Mouse (Mus musculus): ENCODE data around the gene Egfl6. TPM values are rescaled to one million over a fixed set of nuclear protein-coding genes. Genes with fewer than 3 reads are reported as not detected.

Egfl6 gene
- polyA plus RNA-seq, 1 experiment = 0.30 TPM

DNA sequence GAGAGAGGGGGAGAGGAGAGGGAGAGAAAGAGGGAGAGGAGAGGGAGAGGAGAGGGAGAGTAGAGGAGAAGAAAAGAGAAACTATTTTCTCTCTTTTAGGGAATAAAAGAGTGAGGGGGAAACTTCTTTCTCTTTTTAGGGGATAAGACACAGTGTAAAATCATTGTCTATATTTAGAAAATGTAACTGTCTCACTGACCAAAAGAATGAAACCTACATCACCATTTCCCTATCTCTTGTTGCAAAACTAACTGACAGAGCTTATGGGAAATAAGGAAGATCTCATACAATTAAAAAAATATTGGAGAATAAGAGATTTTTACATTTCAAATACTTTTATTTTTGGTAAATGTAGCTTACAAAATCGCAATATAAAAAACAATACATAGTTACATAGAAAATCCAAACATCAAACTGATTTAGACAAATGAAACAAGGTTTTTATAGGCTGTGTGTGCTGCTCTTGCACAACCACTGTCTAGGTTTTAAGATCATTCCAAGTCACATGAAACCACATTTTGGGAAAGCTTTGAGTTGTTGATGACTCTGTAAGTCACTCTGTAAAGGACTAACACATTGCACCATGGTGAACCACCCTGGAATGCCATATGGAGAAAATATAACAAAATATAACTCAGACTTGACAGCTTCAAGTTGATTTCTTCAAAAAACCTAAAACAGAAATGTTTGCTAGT lies 85.9 kb downstream of the Egfl6 start:
- no peaks in the 10 kb centered on the region for H3K27me3 ChIP-seq (ENCODE audit: control insufficient read depth, insufficient read depth, low read length, poor library complexity, severe bottlenecking)
- H3K36me3 ChIP-seq (ENCODE audit: control insufficient read depth, insufficient read depth, low read length, poor library complexity, severe bottlenecking) = peaks cover 2% of the 10 kb centered on the region; the same call in 1 of the 2 replicates
- no peaks in the 10 kb centered on the region for H3K4me1 ChIP-seq (ENCODE audit: control insufficient read depth, insufficient read depth, low read length)
- H3K4me3 ChIP-seq (ENCODE audit: low read depth, low read length) = no peak overlapping the region
- H3K9me3 ChIP-seq (replicated peaks; ENCODE audit: control insufficient read depth, insufficient read depth, low read length, poor library complexity, severe bottlenecking) = no peaks in the 10 kb centered on the region
- H3K9ac ChIP-seq (ENCODE audit: low read depth, poor library complexity, severe bottlenecking) = no peak overlapping the region
- TF ChIP-seq CTCF (IDR thresholded peaks at IDR 0.05; ENCODE audit: low read depth, low read length) (no peak), EP300 (IDR thresholded peaks at IDR 0.05; ENCODE audit: insufficient read depth, low read depth, low read length) (no peak), POLR2A (IDR thresholded peaks at IDR 0.05; ENCODE audit: insufficient read depth, low read length) (no peak)
- no peak overlapping the region for H3K27ac ChIP-seq (ENCODE audit: insufficient read depth, low read length)

DNA sequence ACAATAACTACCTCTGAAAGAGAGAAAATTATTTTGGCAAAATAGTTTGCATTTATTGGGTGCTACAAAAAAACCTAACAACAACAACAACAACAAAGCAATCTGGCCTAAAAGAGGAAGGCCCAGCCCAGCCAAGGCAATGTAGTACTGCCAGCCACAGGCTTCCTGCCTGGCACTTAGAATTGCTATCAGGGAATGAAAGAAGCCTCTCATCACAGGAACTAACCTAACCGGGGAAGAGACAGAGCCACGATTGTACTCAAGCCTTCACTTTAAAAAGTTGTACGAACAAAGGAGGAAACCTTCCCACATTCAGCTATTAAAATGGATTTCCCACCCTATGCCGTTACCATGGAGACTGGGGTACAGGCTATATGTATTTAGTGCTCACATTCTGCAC lies 87.7 kb downstream of the Egfl6 start:
- Histone ChIP-seq H3K4me1 (ENCODE audit: control insufficient read depth, insufficient read depth, low read length) (no peaks in the 10 kb centered on the region), H3K27me3 (ENCODE audit: control insufficient read depth, insufficient read depth, low read length, poor library complexity, severe bottlenecking) (no peaks in the 10 kb centered on the region), H3K9ac (ENCODE audit: low read depth, poor library complexity, severe bottlenecking) (no peak overlapping the region), H3K27ac (ENCODE audit: insufficient read depth, low read length) (no peak overlapping the region), H3K9me3 (replicated peaks; ENCODE audit: control insufficient read depth, insufficient read depth, low read length, poor library complexity, severe bottlenecking) (no peaks in the 10 kb centered on the region), H3K4me3 (ENCODE audit: low read depth, low read length) (no peak overlapping the region), H3K36me3 (ENCODE audit: control insufficient read depth, insufficient read depth, low read length, poor library complexity, severe bottlenecking) (no peaks in the 10 kb centered on the region)
- TF ChIP-seq EP300 (IDR thresholded peaks at IDR 0.05; ENCODE audit: insufficient read depth, low read depth, low read length) = no peak
- TF ChIP-seq POLR2A (IDR thresholded peaks at IDR 0.05; ENCODE audit: insufficient read depth, low read length) = no peak
- no peak for TF ChIP-seq CTCF (IDR thresholded peaks at IDR 0.05; ENCODE audit: low read depth, low read length)

DNA sequence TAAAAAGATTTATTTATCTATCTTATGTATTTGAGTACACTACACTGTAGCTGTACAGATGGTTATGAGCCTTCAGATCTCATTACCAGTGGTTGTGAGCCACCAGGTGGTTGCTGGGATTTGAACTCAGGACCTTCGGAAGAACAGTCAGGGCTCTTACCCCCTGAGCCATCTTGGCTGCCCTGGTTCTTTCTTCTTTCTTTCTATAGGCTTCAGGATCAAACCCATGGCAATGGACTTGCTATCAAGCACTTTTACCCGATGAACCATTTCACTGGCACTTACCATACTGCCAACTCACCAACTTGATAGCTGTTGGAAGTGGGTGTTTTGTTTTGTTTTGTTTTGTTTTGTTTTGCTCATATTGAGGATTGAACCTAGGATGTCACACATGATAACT lies 90.5 kb downstream of the Egfl6 start:
- no peak for TF ChIP-seq EP300 (IDR thresholded peaks at IDR 0.05; ENCODE audit: insufficient read depth, low read depth, low read length)
- TF ChIP-seq CTCF (IDR thresholded peaks at IDR 0.05; ENCODE audit: low read depth, low read length) = no peak
- no peak for TF ChIP-seq POLR2A (IDR thresholded peaks at IDR 0.05; ENCODE audit: insufficient read depth, low read length)
- Histone ChIP-seq H3K36me3 (ENCODE audit: control insufficient read depth, insufficient read depth, low read length, poor library complexity, severe bottlenecking) (no peaks in the 10 kb centered on the region), H3K27me3 (ENCODE audit: control insufficient read depth, insufficient read depth, low read length, poor library complexity, severe bottlenecking) (no peaks in the 10 kb centered on the region), H3K9ac (ENCODE audit: low read depth, poor library complexity, severe bottlenecking) (no peak overlapping the region), H3K27ac (ENCODE audit: insufficient read depth, low read length) (no peak overlapping the region), H3K9me3 (replicated peaks; ENCODE audit: control insufficient read depth, insufficient read depth, low read length, poor library complexity, severe bottlenecking) (no peaks in the 10 kb centered on the region), H3K4me3 (ENCODE audit: low read depth, low read length) (no peak overlapping the region), H3K4me1 (ENCODE audit: control insufficient read depth, insufficient read depth, low read length) (no peaks in the 10 kb centered on the region)

DNA sequence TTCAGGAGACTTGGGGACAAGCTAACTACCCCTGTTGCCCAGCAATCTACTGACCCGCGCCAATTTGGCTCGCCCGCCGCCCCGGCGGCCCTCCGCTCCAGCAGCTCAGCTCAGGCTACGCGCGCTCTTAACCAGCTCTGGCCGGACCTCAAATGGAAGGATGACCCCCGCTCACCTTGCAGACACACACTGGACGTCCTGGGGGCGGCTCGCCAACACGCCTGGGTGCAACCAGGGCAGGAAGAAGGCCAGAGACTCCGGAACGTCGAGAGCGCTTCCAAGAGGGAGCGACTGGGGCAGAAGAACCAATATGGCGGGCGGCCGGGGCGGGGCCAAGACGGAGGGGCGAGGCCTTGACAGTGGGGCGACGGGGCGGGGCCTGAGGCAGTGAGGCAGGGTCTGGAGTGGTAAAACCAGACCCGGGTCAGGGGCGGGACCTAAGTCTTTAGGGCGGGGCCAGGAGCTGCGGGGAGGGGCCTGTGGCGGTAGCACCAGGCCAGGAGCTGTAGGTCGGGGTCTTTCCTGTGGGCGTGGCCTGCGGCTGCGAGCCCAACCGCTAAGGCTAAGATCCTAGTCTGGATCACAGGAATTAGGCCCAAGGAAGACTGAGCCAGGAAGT lies 106.0 kb downstream of the Egfl6 start, which contains the start of gene Rab9:
Gene Rab9, minus strand, starts transcription at position 503 of the 619 bp plus-strand sequence.
- Histone ChIP-seq H3K4me3 (ENCODE audit: low read depth, low read length) (peak within 1 kb of the TSS; percentile 99), H3K36me3 (ENCODE audit: control insufficient read depth, insufficient read depth, low read length, poor library complexity, severe bottlenecking) (peaks cover 14% of the 10 kb centered on the region), H3K4me1 (ENCODE audit: control insufficient read depth, insufficient read depth, low read length) (peaks cover 3% of the 10 kb centered on the region), H3K27me3 (ENCODE audit: control insufficient read depth, insufficient read depth, low read length, poor library complexity, severe bottlenecking) (no peaks in the 10 kb centered on the region), H3K9me3 (replicated peaks; ENCODE audit: control insufficient read depth, insufficient read depth, low read length, poor library complexity, severe bottlenecking) (no peaks in the 10 kb centered on the region), H3K27ac (ENCODE audit: insufficient read depth, low read length) (no peak within 1 kb of the TSS; the same call in 1 of the 2 replicates), H3K9ac (ENCODE audit: low read depth, poor library complexity, severe bottlenecking) (peak within 1 kb of the TSS; percentile 78)
- TF ChIP-seq CTCF (IDR thresholded peaks at IDR 0.05; ENCODE audit: low read depth, low read length) = no peak
- TF ChIP-seq EP300 (IDR thresholded peaks at IDR 0.05; ENCODE audit: insufficient read depth, low read depth, low read length) = no peak
- no peak for TF ChIP-seq POLR2A (IDR thresholded peaks at IDR 0.05; ENCODE audit: insufficient read depth, low read length)

DNA sequence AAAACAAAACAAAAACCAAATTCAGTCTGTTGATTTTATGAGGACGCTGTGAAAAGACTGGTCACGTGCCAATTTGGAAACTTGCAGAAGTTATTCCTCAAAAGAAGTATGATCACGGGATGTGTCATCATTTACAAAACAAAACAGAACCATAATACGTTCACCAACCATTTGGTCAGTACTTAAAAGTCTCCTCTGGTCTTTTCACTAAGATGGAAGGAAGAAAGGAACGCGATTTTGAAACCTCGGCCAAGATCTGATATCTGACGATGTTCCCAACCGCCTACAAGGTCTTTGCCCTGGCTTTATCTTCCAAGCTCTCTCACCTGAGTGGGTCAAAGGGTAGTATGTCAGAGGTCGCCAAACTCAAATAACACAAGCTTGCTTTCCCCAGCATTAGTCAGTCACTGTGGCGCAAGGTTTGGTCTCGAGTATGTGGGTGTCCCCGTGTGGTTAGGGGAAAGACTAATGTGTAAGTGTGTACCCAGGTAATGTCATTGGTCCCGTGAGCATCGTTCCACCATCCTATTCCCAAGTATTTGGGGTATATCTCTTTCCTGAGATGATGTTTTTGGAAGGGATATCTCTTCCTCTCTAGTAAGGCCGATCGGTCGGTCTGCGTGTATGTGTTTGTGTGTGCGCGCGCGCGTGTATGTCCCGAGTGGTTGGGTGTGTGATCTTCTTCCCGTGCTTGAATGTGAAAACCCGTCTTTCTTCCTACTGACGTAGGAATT lies 106.7 kb downstream of the Egfl6 start:
- peak overlapping the region; percentile 78 for H3K9ac ChIP-seq (ENCODE audit: low read depth, poor library complexity, severe bottlenecking)
- peak overlapping the region; percentile 99 for H3K4me3 ChIP-seq (ENCODE audit: low read depth, low read length)
- H3K36me3 ChIP-seq (ENCODE audit: control insufficient read depth, insufficient read depth, low read length, poor library complexity, severe bottlenecking) = peaks cover 14% of the 10 kb centered on the region
- no peaks in the 10 kb centered on the region for H3K9me3 ChIP-seq (replicated peaks; ENCODE audit: control insufficient read depth, insufficient read depth, low read length, poor library complexity, severe bottlenecking)
- H3K4me1 ChIP-seq (ENCODE audit: control insufficient read depth, insufficient read depth, low read length) = peaks cover 3% of the 10 kb centered on the region
- no peak for TF ChIP-seq EP300 (IDR thresholded peaks at IDR 0.05; ENCODE audit: insufficient read depth, low read depth, low read length)
- TF ChIP-seq POLR2A (IDR thresholded peaks at IDR 0.05; ENCODE audit: insufficient read depth, low read length) = no peak
- no peak for TF ChIP-seq CTCF (IDR thresholded peaks at IDR 0.05; ENCODE audit: low read depth, low read length)
- H3K27ac ChIP-seq (ENCODE audit: insufficient read depth, low read length) = no peak overlapping the region
- H3K27me3 ChIP-seq (ENCODE audit: control insufficient read depth, insufficient read depth, low read length, poor library complexity, severe bottlenecking) = no peaks in the 10 kb centered on the region

All from ES-Bruce4 (cell line).